Mouse (Mus musculus) heart, postnatal 0 days (tissue): Measurements from ENCODE around the gene Phox2a. TPM values are rescaled to one million over a fixed set of nuclear protein-coding genes. Genes with fewer than 3 reads are reported as not detected.

ENCODE experiments used
- ATAC-seq: fragments of 200-750 bp; cut with Nextera tagmentation; 2 replicates; pipeline ENCODE4 v1.8.0; 2017; ENCODE audit warnings: low read depth, moderate number of reproducible peaks, moderate library complexity; ENCODE audit not compliant: insufficient read depth
- DNase-seq: peaks from one replicate; pipeline ENCODE4 v3.0.0-alpha.2; 2016; ENCODE audit warnings: low spot score
- H3K27ac ChIP-seq: fragments of 300-500 bp; sonication (generic); 2 replicates; pipeline ENCODE4 v1.5.1; 2014; ENCODE audit warnings: low read depth, mild to moderate bottlenecking
- H3K27me3 ChIP-seq: fragments of 300-500 bp; sonication (generic); 2 replicates; pipeline ENCODE4 v1.6.1; 2014; ENCODE audit warnings: low read length, mixed read lengths; ENCODE audit not compliant: control insufficient read depth, insufficient read depth
- H3K36me3 ChIP-seq: fragments of 300-500 bp; sonication (generic); replicated peaks from 2 replicates; pipeline ENCODE4 v1.6.1; 2014; ENCODE audit warnings: low read length, mixed read lengths; ENCODE audit not compliant: control insufficient read depth, insufficient read depth
- H3K4me1 ChIP-seq: fragments of 300-500 bp; sonication (generic); 2 replicates; pipeline ENCODE4 v1.6.1; 2014; ENCODE audit warnings: antibody characterized with exemption; ENCODE audit not compliant: control insufficient read depth, insufficient read depth
- H3K4me2 ChIP-seq: fragments of 300-500 bp; sonication (generic); 2 replicates; pipeline ENCODE4 v1.6.1; 2014; ENCODE audit warnings: low read depth, mild to moderate bottlenecking, low read length, moderate library complexity
- H3K4me3 ChIP-seq: fragments of 300-500 bp; sonication (generic); 2 replicates; pipeline ENCODE4 v1.5.1; 2014; ENCODE audit warnings: low read depth, low read length
- H3K9ac ChIP-seq: fragments of 300-500 bp; sonication (generic); replicated peaks from 2 replicates; pipeline ENCODE4 v1.6.1; 2014; ENCODE audit warnings: low read depth, low read length, mixed read lengths
- H3K9me3 ChIP-seq: fragments of 300-500 bp; sonication (generic); replicated peaks from 2 replicates; pipeline ENCODE4 v1.6.1; 2016; ENCODE audit warnings: low read length; ENCODE audit not compliant: control insufficient read depth
- CTCF ChIP-seq: IDR thresholded peaks from 2 replicates; pipeline ENCODE4 v1.5.1; 2016; ENCODE audit warnings: antibody characterized with exemption, control low read depth, low read depth
- EP300 ChIP-seq: IDR thresholded peaks from 2 replicates; pipeline ENCODE4 v1.6.1; 2016; ENCODE audit warnings: antibody characterized with exemption, low read depth
- WGBS: fragments of 180-500 bp; shearing (Covaris S2); extraction: QIAGEN DNeasy Blood & Tissue Kit; methylation state at CpG from one replicate; pipeline ENCODE4 v1.1.7; 2014; 5-methylcytosine and 5-hydroxymethylcytosine counted together
- polyA plus RNA-seq: library from polyadenylated mRNA; unstranded; fragments of >200 nt; fragmentation: Nextera tagmentation; extraction: Ambion mirVana; gene quantifications from 2 replicates; pipeline ENCODE4 v1.2.1, GENCODE M21; 2015
- total RNA-seq: library from RNA; depleted of rRNA; stranded (reverse); fragments of >200 nt; gene quantifications from 2 replicates; pipeline ENCODE4 v1.2.3, GENCODE M21; 2014; ENCODE audit warnings: low replicate concordance

The Phox2a gene
- total and polyA plus RNA-seq, 2 experiments from 2014 or later, result 0.07 TPM; not detected in 1

DNA sequence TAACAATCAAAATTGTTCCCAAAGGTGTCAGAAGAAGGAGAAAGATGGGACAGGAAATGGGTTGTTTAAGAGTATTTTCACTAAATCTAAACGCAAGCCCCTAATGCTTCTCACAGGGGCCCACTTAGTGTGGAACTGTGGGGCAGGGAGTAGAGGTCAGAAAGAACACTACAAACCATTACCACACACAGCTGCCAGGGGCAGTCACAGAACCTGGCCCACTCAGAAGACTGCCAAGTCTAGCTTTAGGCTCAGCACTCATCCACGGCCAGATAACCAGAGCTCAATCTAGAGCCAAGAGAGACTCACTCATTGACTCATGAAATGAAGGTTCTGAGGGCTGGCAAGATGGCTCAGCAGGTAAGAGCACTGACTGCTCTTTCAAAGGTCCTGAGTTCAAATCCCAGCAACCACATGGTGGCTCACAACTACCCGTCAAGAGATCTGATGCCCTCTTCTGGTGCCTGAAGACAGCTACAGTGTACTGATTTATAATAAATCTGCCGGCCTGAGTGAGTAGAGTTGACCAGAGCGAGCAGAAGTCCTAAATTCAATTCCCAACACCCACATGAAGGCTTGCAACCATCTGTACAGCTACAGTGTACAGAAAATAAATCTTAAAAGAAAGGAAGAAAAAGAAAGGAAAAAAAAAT, 17.5 kb downstream of the Phox2a start:
- Histone ChIP-seq H3K9ac (peak overlapping the region; percentile 93; the same call in 1 of the 2 replicates), H3K27me3 (no peaks in the 10 kb centered on the region), H3K36me3 (peaks cover 31% of the 10 kb centered on the region), H3K4me1 (peaks cover 8% of the 10 kb centered on the region), H3K4me3 (peak overlapping the region; percentile 79), H3K27ac (peak overlapping the region; percentile 97), H3K4me2 (peak overlapping the region; percentile 89), H3K9me3 (no peaks in the 10 kb centered on the region)
- ATAC-seq, result no peak
- TF ChIP-seq EP300 (no peak), CTCF (no peak; the same call in 1 of the 2 replicates)
- WGBS, result 28% methylated on average over 5 of the region's 5 CpGs
- DNase-seq, result no peak

DNA sequence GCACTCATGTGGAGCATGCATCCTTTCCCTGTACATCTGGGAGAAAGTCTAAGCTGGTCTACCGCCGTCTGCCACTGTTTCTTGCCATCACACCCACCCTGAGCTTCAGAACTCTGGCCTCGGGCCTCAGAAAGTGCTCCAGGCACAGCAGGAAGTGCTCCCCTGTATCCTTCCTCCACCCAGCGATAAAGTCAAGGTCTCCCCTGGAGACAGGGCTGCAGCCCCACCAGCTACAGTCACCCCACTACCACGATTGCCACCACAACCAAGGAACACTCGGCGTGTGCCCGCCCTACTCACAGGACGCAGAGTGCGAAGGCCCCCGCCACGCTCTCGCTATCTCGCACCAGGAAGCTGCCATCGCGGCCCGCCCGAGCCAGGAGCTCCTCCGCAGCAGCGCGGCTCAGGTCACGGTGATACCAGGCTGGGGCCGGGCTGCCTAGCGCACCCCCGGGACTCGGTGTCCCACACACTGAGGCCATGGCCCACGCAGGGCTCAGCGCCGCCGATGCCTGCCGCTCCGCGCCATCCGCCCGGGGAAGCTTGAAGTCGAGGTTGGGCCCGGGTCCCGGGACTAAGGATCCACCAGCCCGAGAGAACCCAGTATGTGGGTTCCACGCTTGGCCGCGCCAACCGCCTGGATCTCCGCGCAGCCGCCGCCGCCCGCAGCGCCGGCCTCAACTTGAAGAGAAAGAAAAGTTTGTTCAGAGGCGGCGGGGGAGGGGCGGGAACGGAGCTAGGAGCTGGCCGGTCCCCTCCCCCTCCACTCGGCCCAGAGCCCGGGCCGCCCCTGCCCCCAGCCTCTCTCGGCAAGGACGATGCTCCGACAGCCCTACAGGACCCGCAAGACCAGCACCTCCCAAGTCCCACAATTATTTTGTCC, 18.4 kb downstream of the Phox2a start:
- peak; percentile 75 for DNase-seq

DNA sequence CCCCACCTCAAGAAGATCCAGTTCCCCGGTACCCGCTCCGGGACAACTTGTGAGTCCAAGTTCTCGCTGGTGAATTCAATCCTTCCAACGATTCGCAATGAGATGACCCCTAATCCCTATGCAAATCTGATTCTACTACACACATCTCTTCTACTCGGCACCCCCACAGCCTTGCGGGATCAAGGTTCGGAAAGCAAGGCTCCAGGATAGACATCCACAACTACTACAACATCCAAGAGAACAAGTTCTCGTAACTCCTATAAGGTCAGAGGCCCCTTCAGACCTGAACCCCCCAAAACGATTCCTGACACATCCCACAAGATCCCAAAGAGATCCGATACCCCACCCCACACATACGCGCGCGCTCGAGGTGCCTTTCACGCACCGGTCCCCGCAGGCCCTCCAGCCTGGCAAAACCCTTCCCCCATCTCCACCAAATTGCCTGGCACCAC, 19.1 kb downstream of the Phox2a start:
- no peaks in the 10 kb centered on the region for H3K27me3 ChIP-seq
- H3K36me3 ChIP-seq, result peaks cover 15% of the 10 kb centered on the region
- ATAC-seq (no peak), DNase-seq (no peak)
- H3K4me3 ChIP-seq, result peak overlapping the region; percentile 79
- H3K4me1 ChIP-seq, result peaks cover 8% of the 10 kb centered on the region
- peak overlapping the region; percentile 97 for H3K27ac ChIP-seq
- 1% methylated on average over 20 of the region's 20 CpGs for WGBS
- no peaks in the 10 kb centered on the region for H3K9me3 ChIP-seq
- TF ChIP-seq CTCF (no peak), EP300 (no peak)
- peak overlapping the region; percentile 93 for H3K9ac ChIP-seq
- peak overlapping the region; percentile 89 for H3K4me2 ChIP-seq

More for the DNA sequence above, 18.4 kb downstream of the Phox2a start:
- H3K4me3 ChIP-seq, result peak overlapping the region; percentile 79
- peak overlapping the region; percentile 89 for H3K4me2 ChIP-seq
- H3K27ac ChIP-seq, result peak overlapping the region; percentile 97
- WGBS, result under 1% methylated on average over 60 of the region's 63 CpGs
- H3K36me3 ChIP-seq, result peaks cover 22% of the 10 kb centered on the region
- peaks cover 8% of the 10 kb centered on the region for H3K4me1 ChIP-seq
- H3K27me3 ChIP-seq, result no peaks in the 10 kb centered on the region
- 0 out of 2 replicates have a peak, but pooled peaks have one; percentile 8 for TF ChIP-seq CTCF
- TF ChIP-seq EP300, result no peak; the same call in 1 of the 2 replicates
- peak overlapping the region; percentile 93 for H3K9ac ChIP-seq
- H3K9me3 ChIP-seq, result no peaks in the 10 kb centered on the region
- peak; percentile 63 for ATAC-seq

DNA sequence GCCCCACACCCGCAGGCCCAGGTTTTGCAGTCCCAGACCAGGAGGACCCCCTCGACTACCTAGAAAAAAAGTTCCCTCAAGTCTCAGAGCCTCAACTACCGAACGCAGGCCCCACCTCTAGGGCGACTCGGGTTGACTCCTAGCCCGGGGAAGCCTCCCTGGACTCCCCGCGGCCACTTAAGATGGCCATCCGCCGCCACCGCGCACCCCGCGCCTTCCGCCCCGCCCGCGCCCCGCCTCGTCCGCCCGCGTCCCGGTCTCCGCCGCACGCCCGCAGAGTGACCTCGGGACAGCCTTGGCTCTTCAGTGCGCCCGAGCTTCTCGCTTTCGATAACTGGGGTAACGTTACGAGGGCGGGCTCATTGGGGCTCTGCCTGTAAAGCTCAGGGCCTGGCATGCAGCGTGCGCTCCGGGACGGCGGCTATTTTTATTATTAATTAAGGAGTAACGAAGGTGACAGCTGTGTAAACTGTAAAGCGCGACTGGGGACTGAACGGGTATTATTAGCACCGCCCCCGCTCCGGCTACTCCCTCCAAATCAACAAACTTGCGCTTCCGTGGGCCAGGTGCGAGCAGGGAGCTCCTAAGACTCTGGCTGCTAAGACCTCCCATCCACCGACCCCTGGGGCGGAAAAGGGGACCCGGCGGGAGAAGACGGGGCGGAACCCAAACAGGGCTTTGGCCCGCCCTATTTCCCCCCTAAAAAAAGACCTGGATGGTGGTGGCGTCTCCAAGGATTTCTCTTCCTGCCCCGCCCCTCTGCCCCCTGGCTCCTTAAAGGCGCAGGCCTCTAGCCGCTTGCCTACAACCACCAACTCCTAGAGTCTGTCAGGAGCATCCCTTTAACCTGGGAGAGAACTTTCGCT, 19.7 kb downstream of the Phox2a start, which contains the start of gene Inppl1:
Inppl1 (minus strand) TSS at position 624 of the 866 bp plus-strand sequence.
- H3K9ac ChIP-seq, result peak within 1 kb of the TSS; percentile 93
- H3K27me3 ChIP-seq, result no peaks in the 10 kb centered on the region
- H3K27ac ChIP-seq, result peak within 1 kb of the TSS; percentile 97
- TF ChIP-seq EP300, result peak; percentile 60; the same call in 1 of the 2 replicates
- TF ChIP-seq CTCF, result peak; percentile 44
- peak within 1 kb of the TSS; percentile 89 for H3K4me2 ChIP-seq
- no peaks in the 10 kb centered on the region for H3K9me3 ChIP-seq
- peaks cover 9% of the 10 kb centered on the region for H3K36me3 ChIP-seq
- 1% methylated on average over 64 of the region's 64 CpGs for WGBS
- H3K4me3 ChIP-seq, result peak within 1 kb of the TSS; percentile 79
- peak; percentile 89 for DNase-seq
- peaks cover 8% of the 10 kb centered on the region for H3K4me1 ChIP-seq
- ATAC-seq, result peak; percentile 82

DNA sequence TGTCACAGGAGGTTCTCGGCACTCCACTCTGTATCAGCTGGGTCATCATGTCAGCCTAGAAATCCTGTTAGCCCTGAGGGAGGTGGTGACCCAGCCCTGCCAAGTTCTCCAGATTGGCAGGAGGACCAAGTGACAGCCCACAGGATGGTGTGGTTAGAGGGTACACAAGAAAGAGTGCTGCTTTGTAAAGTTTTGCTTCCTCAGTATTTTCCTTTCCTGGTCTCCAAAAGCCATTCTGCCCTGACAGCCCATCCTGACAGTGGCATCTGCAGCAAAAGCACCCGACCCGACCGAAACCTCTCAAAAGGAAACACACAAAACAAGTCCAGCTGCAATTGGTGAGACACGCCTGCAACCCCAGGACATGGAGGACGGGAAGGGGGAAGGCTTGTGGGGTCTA, 26.1 kb downstream of the Phox2a start:
- 60% methylated on average over 6 of the region's 6 CpGs for WGBS
- no peaks in the 10 kb centered on the region for H3K9me3 ChIP-seq
- no peaks in the 10 kb centered on the region for H3K4me1 ChIP-seq
- DNase-seq (no peak), ATAC-seq (no peak)
- TF ChIP-seq EP300 (no peak), CTCF (no peak)
- no peak overlapping the region for H3K27ac ChIP-seq
- no peaks in the 10 kb centered on the region for H3K36me3 ChIP-seq
- no peak overlapping the region for H3K4me3 ChIP-seq
- no peak overlapping the region for H3K9ac ChIP-seq
- no peaks in the 10 kb centered on the region for H3K27me3 ChIP-seq
- H3K4me2 ChIP-seq, result no peak overlapping the region
